Mouse (Mus musculus) gastrocnemius, adult 18-20 months (tissue): Measurements from ENCODE around the gene Hamp2. TPM values are rescaled to one million over a fixed set of nuclear protein-coding genes. Genes with fewer than 3 reads are reported as not detected.
"Not testable (repeated sequence)": the region's sequence is repeated elsewhere in the genome, so short reads cannot be mapped to it uniquely, and the experiment has no call there.

Experiments
- DNase-seq: peaks from one replicate; pipeline ENCODE4 v3.0.0; 2021; ENCODE audit warnings: low spot score
- total RNA-seq, 2 experiments: library from RNA; stranded (reverse); gene quantifications; 2 replicates each; pipeline ENCODE4 v1.2.3; 2021

The Hamp2 gene
- total RNA-seq, 2 experiments from 2014 or later: not detected

DNA sequence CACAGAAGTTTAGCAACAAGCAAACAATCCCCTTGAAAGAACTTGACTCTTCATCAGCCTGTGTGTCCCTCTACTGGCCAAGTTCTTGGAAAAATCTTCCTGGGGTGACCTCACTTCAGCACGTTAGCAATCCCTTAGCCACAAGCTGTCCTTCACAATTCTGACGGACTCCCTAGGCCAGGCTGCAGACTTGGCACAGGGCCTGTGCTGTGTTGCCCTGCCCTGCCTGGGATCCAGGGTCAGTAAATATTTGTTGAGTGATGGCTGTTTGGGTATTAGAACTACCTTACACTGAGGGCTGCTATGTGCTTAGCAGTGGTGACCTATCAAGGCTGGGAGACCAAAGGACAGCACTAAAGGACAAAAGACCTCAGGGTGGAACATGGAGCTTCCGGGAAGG is 29.6 kb upstream of the Hamp2 start:
- DNase-seq: no peak

DNA sequence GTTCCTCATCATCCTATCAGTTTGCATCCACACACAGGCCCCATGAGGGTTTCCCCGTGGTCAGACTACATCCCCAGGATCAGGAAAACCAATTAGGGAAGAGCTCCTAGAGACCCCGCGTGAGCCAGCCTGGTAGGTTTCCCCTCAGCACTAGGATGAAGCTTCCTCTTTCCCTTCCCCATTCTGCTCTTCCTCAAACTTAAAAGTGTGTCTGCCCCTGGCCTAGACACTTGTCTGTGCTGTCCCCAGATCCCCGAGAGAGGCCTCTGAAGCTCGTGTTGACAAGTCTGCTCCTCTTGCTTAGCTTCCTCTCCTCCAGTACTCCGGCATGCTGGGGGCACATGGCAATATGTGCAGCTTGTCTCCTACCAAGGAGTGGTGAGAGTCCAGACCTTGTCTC is 29.0 kb upstream of the Hamp2 start:
- DNase-seq: no peak

DNA sequence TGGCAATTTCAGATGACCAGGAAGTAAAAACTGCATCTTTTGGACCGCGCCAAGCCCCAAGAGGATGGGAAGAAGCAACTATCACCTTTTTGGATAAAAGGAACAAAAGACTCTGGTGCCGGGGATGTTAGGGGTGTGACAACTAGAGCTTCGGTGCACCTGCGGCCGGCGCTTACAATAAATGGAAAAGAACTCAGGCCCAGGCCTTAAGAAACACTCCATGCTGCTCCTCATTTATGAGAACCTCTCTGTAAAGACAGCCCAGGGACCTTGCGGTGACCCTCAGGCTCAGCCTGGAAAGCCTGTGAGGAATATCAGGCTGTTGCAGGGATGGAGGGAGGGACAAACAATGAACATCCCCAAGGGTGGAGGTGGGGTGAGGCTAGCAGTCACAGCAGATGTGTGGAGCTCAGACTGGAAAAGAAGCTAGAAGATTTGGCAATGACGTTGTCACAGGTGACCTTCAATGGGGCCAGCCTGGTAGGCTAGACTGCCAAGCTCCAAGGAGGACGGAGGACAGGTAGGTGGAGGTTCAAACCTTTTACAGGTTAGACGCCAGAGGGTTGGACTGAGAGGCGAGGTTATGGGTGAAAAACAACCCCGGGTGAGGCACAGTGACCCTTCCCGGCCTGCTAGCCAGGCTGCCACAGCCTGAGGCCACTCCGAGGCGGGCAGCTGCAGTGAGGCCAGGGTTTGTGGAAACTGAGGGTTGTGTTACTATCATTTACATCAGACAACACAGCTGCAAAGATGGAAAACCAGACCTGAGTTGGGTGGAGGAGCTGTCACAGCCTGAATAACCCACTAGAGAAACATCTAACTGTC is 28.2 kb upstream of the Hamp2 start:
- DNase-seq: no peak

DNA sequence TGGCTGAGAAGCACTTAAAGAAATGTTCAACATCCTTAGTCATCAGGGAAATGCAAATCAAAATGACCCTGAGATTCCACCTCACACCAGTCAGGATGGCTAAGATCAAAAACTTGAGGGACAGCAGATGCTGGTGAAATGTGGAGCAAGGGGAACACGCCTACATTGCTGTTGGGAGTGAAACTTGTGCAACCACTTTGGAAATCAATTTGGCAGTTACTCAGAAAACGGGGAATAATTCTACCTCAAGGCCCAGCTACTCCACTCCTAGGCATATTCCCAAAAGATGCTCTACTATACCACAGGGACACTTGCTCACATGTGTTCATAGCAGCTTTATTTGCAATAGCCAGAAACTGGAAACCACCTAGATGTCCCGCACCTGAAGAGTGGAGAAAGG is 25.4 kb upstream of the Hamp2 start:
- not testable (repeated sequence) for DNase-seq

DNA sequence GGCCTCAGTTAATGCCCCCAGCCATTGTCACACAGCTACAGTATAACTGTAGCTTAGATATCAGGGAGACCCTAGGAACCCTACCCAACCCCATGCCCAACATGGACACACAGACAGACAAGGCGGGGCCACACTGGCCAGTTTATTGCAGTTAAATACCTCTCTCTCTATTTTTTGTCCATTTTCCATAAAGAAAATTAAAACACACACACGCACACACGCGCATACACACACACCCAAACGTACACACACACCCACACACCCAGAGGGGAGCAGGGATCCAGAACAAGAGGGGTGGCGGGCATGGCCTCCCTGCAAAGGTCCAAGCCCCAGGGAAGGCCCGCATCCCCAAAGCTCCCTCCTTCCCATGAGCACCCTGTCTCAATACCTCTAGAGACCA is 21.4 kb upstream of the Hamp2 start:
- no peak for DNase-seq

DNA sequence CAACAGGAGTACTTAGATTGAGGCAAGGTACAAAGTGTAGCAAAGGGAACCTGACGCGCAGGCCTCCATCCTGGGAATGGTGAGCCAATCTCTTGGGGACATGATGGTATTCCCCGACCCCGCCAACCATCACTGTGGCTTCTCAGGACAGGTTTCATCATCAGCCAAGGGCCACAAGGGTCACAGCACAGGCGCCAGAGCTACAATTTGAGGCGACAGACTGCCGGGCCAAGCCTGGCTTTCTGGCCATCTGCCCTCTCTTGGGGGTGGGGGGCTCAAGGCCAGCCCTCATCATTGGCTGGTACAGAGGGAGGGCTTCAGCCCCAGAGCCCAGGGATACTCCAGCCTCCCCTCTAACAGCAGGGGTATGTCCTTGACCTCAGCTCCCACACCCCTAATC is 21.0 kb upstream of the Hamp2 start:
- not testable (repeated sequence) for DNase-seq

DNA sequence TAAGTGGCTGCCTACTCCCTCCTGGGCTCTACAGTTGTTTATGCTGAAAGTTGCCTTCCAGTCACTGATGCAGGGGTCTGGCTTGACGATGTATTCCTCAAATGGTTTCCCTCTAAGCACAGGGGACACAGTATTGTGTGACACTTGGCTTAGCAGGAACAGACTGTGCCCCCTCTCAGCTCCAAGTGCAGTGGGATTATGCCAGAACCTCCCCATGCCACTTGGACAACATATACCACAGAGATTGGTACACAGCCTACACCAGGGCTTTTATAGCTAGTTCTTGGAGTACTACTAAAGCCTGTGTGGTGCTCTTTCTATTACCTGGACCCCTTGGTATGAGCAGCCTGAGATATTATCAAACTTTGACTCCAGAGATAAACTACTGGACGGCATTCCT is 20.2 kb upstream of the Hamp2 start:
- not testable (repeated sequence) for DNase-seq

DNA sequence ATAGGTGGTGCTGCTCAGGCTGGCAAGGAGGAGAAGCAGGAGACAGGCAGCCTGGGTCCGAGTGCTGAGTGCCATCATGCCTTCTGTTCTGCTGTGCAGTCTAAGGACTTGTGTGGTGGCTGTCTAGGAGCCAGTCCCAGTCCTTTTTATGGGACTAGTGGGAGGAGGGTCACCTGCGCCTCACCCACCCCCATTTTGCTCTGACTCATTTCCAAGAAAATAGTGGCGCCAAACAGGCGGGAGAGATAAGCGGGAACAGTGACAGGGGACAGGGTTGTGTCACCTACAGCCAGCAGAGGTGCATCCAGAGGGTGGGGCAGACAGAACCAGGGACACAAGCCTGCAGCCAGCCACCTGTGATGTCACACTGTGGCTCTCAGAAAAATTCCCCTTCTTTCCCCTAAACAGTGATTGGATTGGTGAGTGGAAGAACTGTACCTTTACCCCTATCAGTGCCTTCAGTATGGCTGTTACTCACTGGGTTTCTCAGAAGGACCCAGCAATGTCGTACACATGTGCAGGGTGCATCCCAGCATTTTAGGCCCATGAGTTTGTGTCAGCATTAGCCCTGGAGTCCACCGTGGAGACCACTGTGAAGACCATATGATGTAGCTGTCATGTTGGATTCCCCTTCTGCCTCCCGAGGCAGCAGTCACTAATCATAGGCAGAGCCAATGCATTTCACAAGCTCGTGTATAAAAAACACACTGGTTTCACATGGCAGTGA is 19.6 kb upstream of the Hamp2 start, which contains the start of gene Hamp:
Gene Hamp (minus strand): TSS at position 124 of the 727 bp plus-strand sequence.
- no peak for DNase-seq

DNA sequence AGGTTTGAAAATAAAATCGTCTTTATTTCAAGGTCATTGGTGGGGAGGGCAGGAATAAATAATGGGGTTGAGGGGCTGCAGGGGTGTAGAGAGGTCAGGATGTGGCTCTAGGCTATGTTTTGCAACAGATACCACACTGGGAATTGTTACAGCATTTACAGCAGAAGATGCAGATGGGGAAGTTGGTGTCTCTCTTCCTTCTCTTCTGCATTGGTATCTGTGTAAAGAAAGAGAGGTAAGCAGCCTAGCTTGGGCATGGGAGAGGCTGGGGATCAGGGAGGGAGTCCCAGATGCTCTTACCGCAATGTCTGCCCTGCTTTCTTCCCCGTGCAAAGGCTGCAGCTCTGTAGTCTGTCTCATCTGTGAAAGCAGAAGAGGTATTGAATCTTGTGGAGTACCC is 17.9 kb upstream of the Hamp2 start:
- not testable (repeated sequence) for DNase-seq

DNA sequence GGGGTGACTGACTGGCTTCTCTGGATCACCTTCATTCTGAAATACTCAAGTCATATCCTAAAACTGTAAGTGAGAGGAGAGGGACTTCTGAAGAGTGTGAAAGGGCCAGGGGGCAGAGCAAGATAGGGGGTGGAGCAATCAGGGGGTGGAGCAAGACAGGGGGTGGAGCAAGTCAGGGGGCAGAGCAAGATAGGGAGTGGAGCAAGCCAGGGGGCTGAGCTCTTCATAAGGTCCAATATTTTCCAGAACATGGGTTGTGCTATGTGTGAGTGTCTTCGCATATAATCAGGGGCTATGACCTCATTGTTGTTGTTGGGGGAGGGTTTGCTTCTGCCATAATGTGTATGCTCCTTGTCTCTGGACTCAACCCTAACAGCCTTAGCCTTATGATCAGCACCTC is 15.6 kb upstream of the Hamp2 start:
- not testable (repeated sequence) for DNase-seq

DNA sequence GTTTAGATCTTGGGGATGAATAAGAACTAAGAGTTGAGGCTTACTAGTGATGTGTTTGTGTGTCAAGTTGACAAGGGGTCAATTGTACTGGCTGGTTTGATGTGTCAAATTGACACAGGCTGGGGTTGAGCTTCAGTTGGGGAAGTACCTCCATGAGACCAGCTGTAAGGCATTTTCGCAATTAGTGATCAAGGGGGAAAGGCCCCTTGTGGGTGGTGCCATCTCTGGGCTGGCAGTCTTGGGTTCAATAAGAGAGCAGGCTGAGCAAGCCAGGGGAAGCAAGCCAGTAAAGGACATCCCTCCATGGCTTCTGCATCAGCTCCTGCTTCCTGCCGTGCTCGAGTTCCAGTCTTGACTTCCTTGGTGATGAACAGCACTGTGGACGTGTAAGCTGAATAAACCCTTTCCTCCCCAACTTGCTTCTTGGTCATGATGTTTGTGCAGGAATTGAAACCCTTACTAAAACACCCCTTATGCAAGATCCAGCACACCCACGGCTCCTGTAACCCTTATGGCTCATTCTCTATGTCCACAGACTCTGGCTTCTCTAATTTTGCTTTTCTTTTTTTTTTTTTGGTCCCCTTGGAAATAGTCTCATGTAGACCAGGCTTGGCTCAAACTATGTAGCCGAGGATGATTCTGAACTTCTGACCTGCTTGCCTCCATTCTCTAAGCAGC is 11.1 kb upstream of the Hamp2 start:
- DNase-seq: not testable (repeated sequence)

DNA sequence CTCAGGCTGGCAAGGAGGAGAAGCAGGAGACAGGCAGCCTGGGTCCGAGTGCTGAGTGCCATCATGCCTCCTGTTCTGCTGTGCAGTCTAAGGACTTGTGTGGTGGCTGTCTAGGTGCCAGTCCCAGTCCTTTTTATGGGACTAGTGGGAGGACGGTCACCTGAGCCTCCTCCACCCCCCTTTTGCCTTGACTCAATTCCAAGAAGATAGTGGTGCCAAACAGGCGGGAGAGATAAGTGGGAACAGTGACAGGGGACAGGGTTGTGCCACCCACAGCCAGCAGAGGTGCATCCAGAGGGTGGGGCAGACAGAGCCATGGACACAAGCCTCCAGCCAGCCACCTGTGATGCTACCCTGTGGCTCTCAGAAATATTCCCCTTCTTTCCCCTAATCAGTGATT is 410 bp downstream of the Hamp2 start:
- no peak for DNase-seq

DNA sequence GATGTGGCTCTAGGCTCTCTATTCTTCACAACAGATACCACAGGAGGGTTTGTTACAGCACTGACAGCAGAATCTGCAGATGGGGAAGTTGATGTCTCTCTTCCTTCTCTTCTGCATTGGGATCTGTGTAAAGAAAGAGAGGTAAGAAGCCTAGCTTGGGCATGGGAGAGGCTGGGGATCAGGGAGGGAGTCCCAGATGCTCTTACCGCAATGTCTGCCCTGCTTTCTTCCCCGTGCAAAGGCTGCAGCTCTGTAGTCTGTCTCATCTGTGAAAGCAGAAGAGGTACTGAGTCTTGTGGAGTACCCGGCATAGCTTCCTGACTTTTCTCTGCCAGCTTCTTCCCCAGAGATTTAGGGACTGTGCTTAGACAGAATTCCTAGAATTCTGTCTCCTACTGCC is 2.0 kb downstream of the Hamp2 start:
- not testable (repeated sequence) for DNase-seq

DNA sequence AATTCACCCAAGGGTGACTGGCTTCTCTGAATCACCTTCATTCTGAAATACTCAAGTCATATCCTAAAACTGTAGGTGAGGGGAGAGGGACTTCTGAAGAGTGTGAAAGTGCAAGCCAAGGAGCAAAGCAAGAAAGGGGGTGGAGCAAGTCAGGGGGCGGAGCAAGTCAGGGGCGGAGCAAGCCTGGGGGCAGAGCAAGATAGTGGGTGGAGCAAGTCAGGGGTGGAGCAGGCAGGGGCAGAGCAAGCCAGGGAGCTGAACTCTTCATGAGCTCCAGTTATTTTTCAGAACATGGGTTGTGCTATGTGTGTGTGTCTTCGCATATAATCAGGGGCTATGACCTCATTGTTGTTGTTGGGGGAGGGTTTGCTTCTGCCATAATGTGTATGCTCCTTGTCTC is 4.3 kb downstream of the Hamp2 start:
- no peak for DNase-seq

DNA sequence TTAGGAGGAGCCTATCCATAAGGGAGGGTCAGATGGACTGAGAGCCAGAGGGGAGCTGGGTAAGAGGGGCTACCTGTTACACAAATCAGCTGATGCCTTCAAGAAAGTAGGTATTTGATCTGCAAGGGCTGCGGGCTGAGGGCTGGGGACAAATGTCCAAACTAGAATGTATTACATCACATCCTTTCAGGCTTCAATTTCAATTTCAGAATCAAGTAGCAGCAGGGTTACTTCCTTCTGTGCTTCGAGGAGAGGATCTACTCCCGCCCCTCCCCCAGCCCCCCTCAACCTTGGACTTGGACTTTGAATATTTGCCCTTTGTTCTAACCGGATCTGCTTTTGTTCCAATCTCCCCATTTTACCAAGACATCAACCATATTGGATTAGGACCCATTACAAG is 7.3 kb downstream of the Hamp2 start:
- DNase-seq: no peak

DNA sequence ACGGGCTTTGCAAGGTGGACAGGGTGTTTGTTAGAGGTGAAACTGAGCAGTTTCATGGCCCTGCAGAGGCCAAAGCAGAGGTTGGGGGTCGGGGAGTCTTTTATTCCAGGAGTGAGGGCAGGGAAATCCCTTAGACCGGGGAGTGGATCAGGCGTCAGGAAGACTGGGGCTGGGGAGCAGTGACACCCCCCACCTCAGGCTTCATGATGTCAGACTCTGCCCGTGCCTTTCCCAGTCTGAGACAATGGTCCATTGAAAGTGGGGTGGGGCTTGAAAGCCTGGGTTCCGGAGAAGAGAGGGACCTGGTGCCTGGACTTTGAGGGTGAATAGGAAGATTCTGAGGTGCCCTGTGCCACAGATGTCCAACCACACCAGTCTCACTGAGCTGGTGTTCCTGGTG is 7.8 kb downstream of the Hamp2 start:
- no peak for DNase-seq

DNA sequence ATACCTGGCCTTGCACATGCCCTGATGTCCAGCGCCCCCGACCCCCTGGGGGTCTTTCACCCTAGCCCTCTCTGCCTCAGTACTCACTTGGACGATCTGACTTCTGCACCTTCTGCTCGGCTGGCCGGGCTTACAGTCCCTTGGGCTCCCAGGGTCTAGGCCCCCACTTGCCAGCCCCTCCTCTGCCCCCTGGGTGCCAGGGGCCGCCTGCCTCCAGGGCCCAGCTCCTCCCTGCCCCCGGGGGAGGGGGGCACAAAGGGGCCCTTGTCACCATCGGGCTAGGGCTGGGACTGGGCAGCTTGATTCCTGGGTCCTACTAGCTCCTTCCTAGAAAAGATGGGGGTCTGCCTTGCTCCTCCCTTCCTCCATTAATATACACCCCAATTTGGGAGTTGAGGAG is 9.7 kb downstream of the Hamp2 start, which contains the start of gene Mag:
Gene Mag (minus strand): TSS at position 142 of the 400 bp plus-strand sequence.
- no peak for DNase-seq

DNA sequence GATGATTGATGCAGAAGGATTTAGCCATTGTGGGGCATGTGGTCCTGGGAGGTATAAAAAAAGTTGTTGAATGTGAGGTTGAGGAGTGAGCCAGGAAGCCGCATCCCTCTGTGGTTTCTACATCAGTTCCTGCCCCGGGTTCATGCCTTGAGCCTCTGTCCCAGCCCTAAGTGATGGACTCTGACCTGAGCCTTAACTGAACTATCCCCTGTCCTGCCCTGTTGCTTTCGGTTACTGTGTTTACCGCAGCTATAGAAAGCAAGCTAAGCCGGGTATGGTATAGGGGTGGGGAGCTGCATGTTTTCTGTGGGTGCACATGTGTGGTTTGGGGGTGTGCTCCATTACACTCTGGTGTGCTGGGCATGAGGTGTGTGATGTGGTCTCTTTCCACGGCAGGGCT is 14.7 kb downstream of the Hamp2 start:
- no peak for DNase-seq

DNA sequence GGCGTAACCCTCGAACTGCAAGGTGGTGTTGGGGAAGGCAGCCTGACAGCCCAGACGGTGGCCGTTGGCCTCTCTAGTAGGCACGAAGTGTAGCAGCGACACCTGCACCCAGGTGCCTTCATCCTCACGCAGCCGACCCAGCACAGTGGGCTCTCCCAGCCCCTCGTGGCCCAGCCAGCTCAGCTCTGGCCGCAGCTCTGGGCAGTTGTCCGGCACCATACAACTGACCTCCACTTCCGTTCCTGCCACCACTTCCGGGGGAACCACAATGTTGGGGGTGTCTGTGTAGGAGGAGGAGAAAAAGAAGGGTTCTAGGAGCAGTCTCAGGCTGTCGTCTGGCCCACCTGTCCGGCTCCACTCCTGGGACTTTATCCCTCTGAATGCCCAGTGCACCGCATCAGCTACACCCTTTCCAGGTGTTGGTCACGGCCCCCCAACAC is 15.5 kb downstream of the Hamp2 start:
- DNase-seq: no peak

DNA sequence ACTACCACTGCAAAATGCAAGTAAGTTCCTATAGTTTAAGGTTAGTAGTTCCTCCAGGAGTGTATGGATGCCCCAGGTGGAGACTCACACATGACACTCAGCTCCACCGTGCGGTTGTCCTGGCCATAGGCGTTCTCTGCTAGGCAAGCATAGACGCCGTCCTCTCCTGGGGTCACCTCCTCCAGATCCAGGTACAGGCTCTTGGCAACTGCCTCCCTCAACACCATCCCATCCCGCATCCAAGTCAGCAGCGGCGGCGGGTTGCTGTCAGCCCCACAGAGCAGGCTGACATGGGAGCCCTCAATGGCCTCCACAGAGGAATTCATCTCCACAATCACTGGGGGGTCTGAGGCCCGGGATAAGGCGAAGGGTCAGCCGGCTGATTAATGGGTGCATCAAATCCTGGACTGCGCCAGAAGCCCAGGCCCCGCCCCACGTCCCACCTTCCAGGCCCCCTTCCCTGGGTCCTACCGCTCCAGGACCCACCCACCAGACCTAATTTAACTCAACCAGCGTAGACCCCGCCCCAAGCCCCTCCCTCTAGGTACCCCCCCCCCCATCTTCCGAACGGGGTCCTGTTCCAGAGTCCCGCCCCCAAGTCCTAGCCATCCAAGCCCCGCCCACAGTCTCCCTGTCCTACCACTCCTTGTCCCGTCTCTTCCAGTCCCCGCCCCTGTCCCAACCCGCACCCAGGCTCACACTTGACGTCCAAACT is 16.0 kb downstream of the Hamp2 start:
- DNase-seq: no peak

DNA sequence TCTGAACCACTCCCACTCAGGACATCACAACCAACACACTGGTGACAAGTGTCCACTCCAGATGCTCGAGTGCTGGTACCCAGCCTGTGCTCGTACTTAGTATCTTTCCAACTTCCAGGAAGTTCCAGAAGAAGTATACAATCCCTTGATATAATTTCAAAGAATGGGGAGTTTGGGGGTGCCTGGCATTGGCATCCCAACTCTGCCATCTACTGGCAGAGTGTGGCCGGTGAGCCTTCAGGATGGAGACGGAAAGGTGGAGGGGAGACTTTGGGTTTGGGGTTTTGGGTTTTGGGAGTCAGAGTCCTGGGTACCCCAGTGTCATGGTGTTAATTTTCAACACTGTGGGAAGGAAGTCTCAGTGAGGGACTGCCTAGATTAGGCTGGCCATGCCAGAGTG is 20.4 kb downstream of the Hamp2 start:
- no peak for DNase-seq

DNA sequence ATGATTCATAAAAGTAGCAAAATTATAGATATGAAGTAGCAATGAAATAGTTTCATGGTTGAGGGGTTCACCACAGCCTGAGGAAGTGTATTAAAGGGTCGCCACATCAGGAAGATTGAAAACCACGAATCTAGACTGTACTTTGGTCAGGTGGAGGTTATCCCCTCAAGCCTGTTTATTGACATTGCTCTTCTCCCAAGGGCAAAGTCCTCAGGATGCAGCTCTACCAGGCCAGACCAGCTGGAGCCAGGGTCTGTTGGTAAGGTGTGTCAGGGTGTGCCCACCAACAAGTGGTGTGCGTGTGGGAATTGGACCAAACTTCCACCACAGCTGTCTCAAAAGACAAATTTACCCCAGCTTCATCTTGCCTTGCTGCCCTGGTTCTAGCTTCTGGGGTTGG is 29.3 kb downstream of the Hamp2 start:
- no peak for DNase-seq
